Mouse (Mus musculus): Measurements from ENCODE around the gene Nxf1. TPM values are rescaled to one million over a fixed set of nuclear protein-coding genes. Genes with fewer than 3 reads are reported as not detected.

The Nxf1 gene
- polyA plus RNA-seq, 1 experiment from 2014 or later: 200 TPM

DNA sequence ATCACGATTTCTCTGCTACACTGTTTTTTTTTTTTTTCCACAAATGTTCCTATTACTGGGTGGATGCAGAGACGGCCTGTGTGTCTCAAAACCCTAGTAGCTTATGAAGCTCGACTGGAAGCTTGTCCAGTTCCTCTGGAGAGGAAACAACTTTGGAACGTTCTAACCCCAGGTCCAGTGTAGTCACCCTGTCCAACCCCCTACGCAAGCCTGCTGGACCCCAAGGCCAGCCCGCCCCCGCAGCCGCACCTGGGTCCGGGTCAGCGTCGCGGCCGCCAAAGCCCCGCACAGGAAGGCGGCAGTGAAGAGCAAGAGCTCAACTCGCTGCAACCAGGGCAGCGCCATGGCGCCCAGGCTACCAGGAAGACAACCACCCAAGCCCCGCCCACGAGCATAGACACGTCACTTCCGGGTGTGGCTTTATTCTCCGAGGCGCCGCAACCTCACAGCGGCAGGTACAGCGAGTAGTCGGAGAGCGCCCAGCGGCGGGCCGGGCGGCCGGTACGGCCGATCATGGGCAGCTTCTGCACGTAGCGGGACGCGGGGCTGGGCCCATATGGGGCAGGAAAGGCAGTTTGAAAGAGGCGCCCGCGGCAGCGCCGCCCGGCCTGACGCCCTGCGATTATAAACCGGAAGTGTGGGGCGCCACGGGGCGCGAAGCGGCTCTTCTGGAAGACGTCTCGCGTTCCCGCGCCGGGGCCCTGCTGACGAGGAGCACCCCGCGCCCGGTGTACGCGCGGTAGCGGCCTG is 17.4 kb downstream of the Nxf1 start, which contains the start of gene Tmem179b:
Tmem179b (minus strand) TSS at position 382 of the 750 bp plus-strand sequence.
- ATAC-seq: peak; percentile 95
- Histone ChIP-seq H3K4me2 (ENCODE audit: low read length) (peak within 1 kb of the TSS; percentile 99), H3K36me3 (ENCODE audit: control insufficient read depth, insufficient read depth) (peaks cover 13% of the 10 kb centered on the region), H3K27me3 (replicated peaks; ENCODE audit: control insufficient read depth, insufficient read depth, low read length) (no peaks in the 10 kb centered on the region), H3K4me1 (replicated peaks; ENCODE audit: control insufficient read depth, insufficient read depth, low read length) (peaks cover 34% of the 10 kb centered on the region), H3K9ac (replicated peaks; ENCODE audit: low read depth, low read length) (peak within 1 kb of the TSS; percentile 96), H3K27ac (ENCODE audit: low read length) (peak within 1 kb of the TSS; percentile 99), H3K9me3 (ENCODE audit: control insufficient read depth, low read length) (no peaks in the 10 kb centered on the region), H3K4me3 (replicated peaks; ENCODE audit: low read length) (peak within 1 kb of the TSS; percentile 82)
- under 1% methylated on average over 68 of the region's 68 CpGs for WGBS

DNA sequence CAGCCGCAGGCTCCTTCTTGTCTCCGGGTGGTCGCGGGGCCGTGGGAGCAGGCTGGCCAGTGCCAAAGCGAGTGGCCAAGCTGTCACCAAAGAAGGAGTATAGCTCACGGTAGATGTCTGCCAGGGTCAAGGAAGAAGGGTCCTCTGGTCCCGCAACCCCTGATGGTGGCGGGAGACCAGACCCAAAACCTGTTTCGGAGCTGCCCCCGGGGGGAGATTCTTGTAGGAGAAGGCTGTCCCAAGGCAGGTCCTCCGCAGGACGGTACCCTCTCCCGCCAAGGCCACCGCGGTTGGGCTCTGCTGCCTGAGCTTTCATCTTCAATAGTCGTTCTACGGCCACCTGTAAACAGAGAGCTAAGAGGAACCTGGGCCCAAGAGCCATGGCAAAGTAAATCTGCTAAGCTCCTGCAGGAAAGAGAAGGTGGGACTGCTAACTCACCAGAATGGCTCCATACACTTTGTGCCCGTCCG is 18.1 kb downstream of the Nxf1 start:
- H3K4me2 ChIP-seq (ENCODE audit: low read length): peak overlapping the region; percentile 99
- no peak for ATAC-seq
- H3K4me3 ChIP-seq (replicated peaks; ENCODE audit: low read length): peak overlapping the region; percentile 82
- peaks cover 9% of the 10 kb centered on the region; the same call in 1 of the 2 replicates for H3K36me3 ChIP-seq (ENCODE audit: control insufficient read depth, insufficient read depth)
- peak overlapping the region; percentile 99 for H3K27ac ChIP-seq (ENCODE audit: low read length)
- peaks cover 34% of the 10 kb centered on the region for H3K4me1 ChIP-seq (replicated peaks; ENCODE audit: control insufficient read depth, insufficient read depth, low read length)
- H3K27me3 ChIP-seq (replicated peaks; ENCODE audit: control insufficient read depth, insufficient read depth, low read length): no peaks in the 10 kb centered on the region
- 5% methylated on average over 20 of the region's 20 CpGs for WGBS
- H3K9ac ChIP-seq (replicated peaks; ENCODE audit: low read depth, low read length): peak overlapping the region; percentile 96
- H3K9me3 ChIP-seq (ENCODE audit: control insufficient read depth, low read length): no peaks in the 10 kb centered on the region

- peak within 1 kb of the TSS; percentile 86 for H3K4me3 ChIP-seq (replicated peaks; ENCODE audit: low read length)
- peak within 1 kb of the TSS; percentile 81 for H3K27ac ChIP-seq (ENCODE audit: low read length)
- H3K9me3 ChIP-seq (ENCODE audit: control insufficient read depth, low read length): no peaks in the 10 kb centered on the region
- ATAC-seq: peak; percentile 100
- WGBS: under 1% methylated on average over 32 of the region's 32 CpGs
- H3K9ac ChIP-seq (replicated peaks; ENCODE audit: low read depth, low read length): peak within 1 kb of the TSS; percentile 81
- H3K36me3 ChIP-seq (ENCODE audit: control insufficient read depth, insufficient read depth): peaks cover 8% of the 10 kb centered on the region
- H3K27me3 ChIP-seq (replicated peaks; ENCODE audit: control insufficient read depth, insufficient read depth, low read length): no peaks in the 10 kb centered on the region
- peaks cover 16% of the 10 kb centered on the region for H3K4me1 ChIP-seq (replicated peaks; ENCODE audit: control insufficient read depth, insufficient read depth, low read length)
- peak within 1 kb of the TSS; percentile 64 for H3K4me2 ChIP-seq (ENCODE audit: low read length)
Measured at GRCm38 (mm10) chr19:8786008-8786781, 29.3 kb downstream of the Nxf1 start, which contains the start of gene Taf6l. Taf6l (minus strand) TSS chr19:8786417.

DNA sequence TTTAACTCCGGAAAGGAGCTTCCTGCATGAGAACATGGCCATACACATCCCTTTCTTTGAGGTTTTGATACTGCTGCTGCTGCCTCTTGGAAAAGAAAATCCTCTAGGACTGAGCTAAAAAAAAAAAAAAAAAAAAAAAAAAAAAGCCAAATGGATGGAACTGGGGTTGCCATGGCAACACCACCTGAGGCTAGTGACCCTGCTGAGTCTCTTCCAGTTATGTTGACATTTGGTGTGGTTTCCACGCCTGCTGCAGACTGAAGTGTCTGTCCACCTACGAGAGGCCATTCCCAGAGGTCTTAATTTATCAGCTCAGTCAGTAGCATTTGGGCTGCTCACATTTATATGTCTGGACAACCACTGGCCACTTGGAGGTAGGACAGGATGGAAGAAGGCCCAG is 31.6 kb downstream of the Nxf1 start:
- no peak for ATAC-seq
- Histone ChIP-seq H3K9ac (replicated peaks; ENCODE audit: low read depth, low read length) (no peak overlapping the region), H3K4me2 (ENCODE audit: low read length) (no peak overlapping the region), H3K27me3 (replicated peaks; ENCODE audit: control insufficient read depth, insufficient read depth, low read length) (no peaks in the 10 kb centered on the region), H3K27ac (ENCODE audit: low read length) (peak overlapping the region; percentile 37; the same call in 1 of the 2 replicates), H3K4me3 (replicated peaks; ENCODE audit: low read length) (no peak overlapping the region), H3K4me1 (replicated peaks; ENCODE audit: control insufficient read depth, insufficient read depth, low read length) (peaks cover 16% of the 10 kb centered on the region), H3K36me3 (ENCODE audit: control insufficient read depth, insufficient read depth) (peaks cover 8% of the 10 kb centered on the region), H3K9me3 (ENCODE audit: control insufficient read depth, low read length) (no peaks in the 10 kb centered on the region)
- WGBS: 15% methylated on average over 3 of the region's 3 CpGs

DNA sequence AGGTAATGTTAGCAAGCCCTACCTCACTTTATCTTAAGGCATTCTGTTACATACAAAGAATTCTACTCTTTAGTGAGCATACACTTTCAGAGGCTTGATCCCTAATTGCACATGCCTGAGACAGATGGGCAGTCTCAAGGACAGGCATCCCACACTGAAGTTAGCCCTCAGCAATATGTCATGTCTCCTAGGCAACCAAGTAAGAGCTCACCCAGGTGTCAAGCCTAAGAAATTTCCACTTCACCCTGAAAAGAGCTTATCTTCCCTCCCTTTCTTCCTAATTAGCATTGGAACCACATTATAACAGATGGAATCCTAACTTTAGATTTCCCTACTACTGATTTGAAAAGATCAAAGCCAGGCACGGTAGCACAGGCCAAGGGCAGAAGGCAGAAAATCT is 32.3 kb downstream of the Nxf1 start:
- Histone ChIP-seq H3K36me3 (ENCODE audit: control insufficient read depth, insufficient read depth) (peaks cover 14% of the 10 kb centered on the region), H3K4me2 (ENCODE audit: low read length) (no peak overlapping the region), H3K4me1 (replicated peaks; ENCODE audit: control insufficient read depth, insufficient read depth, low read length) (peaks cover 16% of the 10 kb centered on the region), H3K4me3 (replicated peaks; ENCODE audit: low read length) (no peak overlapping the region), H3K9ac (replicated peaks; ENCODE audit: low read depth, low read length) (no peak overlapping the region), H3K27ac (ENCODE audit: low read length) (peak overlapping the region; percentile 37), H3K9me3 (ENCODE audit: control insufficient read depth, low read length) (no peaks in the 10 kb centered on the region), H3K27me3 (replicated peaks; ENCODE audit: control insufficient read depth, insufficient read depth, low read length) (no peaks in the 10 kb centered on the region)
- no peak for ATAC-seq
- WGBS: 24% methylated on average over 1 of the region's 1 CpGs

GRCm38 (mm10) chr19:8790171-8790570 is 33.3 kb downstream of the Nxf1 start:
- 82% methylated on average over 7 of the region's 7 CpGs for WGBS
- Histone ChIP-seq H3K36me3 (ENCODE audit: control insufficient read depth, insufficient read depth) (peaks cover 18% of the 10 kb centered on the region), H3K4me1 (replicated peaks; ENCODE audit: control insufficient read depth, insufficient read depth, low read length) (peaks cover 12% of the 10 kb centered on the region), H3K4me3 (replicated peaks; ENCODE audit: low read length) (no peak overlapping the region), H3K27me3 (replicated peaks; ENCODE audit: control insufficient read depth, insufficient read depth, low read length) (no peaks in the 10 kb centered on the region), H3K9ac (replicated peaks; ENCODE audit: low read depth, low read length) (no peak overlapping the region), H3K4me2 (ENCODE audit: low read length) (no peak overlapping the region), H3K9me3 (ENCODE audit: control insufficient read depth, low read length) (no peaks in the 10 kb centered on the region), H3K27ac (ENCODE audit: low read length) (peak overlapping the region; percentile 37)
- no peak for ATAC-seq

DNA sequence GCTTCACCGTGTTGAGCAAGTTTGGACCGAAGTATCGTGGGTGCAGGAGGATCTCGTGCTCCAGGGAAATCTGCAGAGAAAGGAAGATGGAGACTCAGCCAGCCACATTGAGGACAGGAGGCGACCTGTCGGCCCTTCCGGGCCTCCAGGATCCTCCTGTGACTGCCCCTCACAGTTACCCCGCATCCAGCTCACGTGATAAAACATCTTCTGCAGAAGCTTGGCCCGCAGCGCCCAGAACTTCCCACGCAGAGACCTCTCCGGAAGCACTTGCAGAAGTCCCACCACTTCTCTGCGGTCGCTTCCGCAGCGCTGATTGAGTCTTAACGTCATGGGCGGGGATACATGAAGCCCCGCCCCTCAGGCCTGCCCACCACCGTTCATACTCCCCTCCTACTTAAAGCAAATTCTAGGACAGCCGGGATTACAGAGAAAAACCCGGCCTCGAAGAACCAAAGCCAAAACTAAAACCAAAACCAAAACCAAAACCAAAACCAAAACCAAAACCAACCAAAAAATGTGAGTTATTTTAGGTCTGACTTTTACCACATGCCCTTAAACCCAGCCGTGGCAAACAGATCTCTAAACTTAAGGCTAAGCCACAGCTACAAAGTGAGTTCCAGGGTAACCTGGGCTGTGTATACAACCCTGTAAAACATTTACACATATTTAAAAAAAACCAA is 41.5 kb downstream of the Nxf1 start, which contains the start of gene Polr2g:
Polr2g (minus strand) TSS at position 314 of the 683 bp plus-strand sequence.
- H3K9ac ChIP-seq (replicated peaks; ENCODE audit: low read depth, low read length): peak within 1 kb of the TSS; percentile 66
- 2% methylated on average over 25 of the region's 25 CpGs for WGBS
- H3K4me3 ChIP-seq (replicated peaks; ENCODE audit: low read length): peak within 1 kb of the TSS; percentile 61
- H3K4me2 ChIP-seq (ENCODE audit: low read length): peak within 1 kb of the TSS; percentile 87
- H3K36me3 ChIP-seq (ENCODE audit: control insufficient read depth, insufficient read depth): peaks cover 12% of the 10 kb centered on the region
- no peaks in the 10 kb centered on the region for H3K27me3 ChIP-seq (replicated peaks; ENCODE audit: control insufficient read depth, insufficient read depth, low read length)
- peak within 1 kb of the TSS; percentile 60 for H3K27ac ChIP-seq (ENCODE audit: low read length)
- H3K4me1 ChIP-seq (replicated peaks; ENCODE audit: control insufficient read depth, insufficient read depth, low read length): peaks cover 20% of the 10 kb centered on the region
- peak; percentile 61 for ATAC-seq
- H3K9me3 ChIP-seq (ENCODE audit: control insufficient read depth, low read length): no peaks in the 10 kb centered on the region

DNA sequence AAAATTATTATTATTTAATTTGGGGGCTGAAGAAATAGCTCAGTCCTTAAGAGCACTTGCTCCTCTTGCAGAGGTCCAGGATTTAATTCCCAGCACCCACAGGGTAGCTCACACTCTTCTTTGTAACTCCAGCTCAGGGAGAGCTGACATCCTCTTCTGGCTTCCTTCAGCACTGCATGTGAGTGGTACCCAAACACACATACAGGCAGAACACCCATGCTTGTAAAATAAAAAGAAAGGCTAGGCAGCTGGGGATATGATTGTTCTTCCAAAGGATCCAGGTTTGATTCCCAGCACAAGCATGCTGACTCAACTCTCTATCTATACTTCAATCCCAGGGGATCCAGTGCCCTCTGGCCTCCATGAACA is 42.1 kb downstream of the Nxf1 start:
- Histone ChIP-seq H3K27ac (ENCODE audit: low read length) (no peak overlapping the region), H3K4me2 (ENCODE audit: low read length) (no peak overlapping the region; the same call in 1 of the 2 replicates), H3K4me3 (replicated peaks; ENCODE audit: low read length) (no peak overlapping the region; the same call in 1 of the 2 replicates), H3K27me3 (replicated peaks; ENCODE audit: control insufficient read depth, insufficient read depth, low read length) (no peaks in the 10 kb centered on the region), H3K9me3 (ENCODE audit: control insufficient read depth, low read length) (no peaks in the 10 kb centered on the region), H3K36me3 (ENCODE audit: control insufficient read depth, insufficient read depth) (peaks cover 7% of the 10 kb centered on the region), H3K9ac (replicated peaks; ENCODE audit: low read depth, low read length) (no peak overlapping the region), H3K4me1 (replicated peaks; ENCODE audit: control insufficient read depth, insufficient read depth, low read length) (peaks cover 21% of the 10 kb centered on the region)
- no peak for ATAC-seq
